Mouse (Mus musculus) left cerebral cortex, adult 18-20 months (tissue): ENCODE measurements at regions not wholly inside any gene's neighbourhood (a gene's known extent, or its start where the extent isn't known, plus 50 kb on each side); places are given as distances from the start of the nearest gene placed in this dataset.
A peak's percentile ranks its signal among the peaks of the same experiment; 100 is the strongest.

Source experiments
- DNase-seq, 2 experiments: peaks; one replicate each; pipeline ENCODE4 v3.0.0; 2021 to 2022; ENCODE audit warnings: low spot score in 2 of 2, mixed read lengths in 1 of 2

DNA sequence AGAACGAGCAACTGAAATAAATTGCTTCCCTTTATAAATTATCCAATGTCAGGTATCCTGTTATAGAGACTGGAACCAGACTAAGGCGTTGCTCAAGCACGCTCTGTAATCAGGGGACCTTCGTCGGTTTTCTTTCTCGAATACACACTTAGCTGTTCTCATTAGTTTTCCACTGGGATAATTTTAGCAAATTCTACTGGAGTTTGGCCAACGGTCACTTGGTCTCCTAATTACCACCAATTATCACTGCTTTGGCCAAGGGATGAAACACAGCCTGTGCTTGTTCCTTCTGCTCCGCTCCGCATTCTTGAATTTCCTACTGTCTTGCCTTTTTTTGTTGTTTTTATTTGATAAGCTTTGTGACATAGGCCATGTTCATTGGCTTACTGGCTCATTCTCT lies 191.1 kb upstream of the Topaz1 start:
- no peak for DNase-seq

DNA sequence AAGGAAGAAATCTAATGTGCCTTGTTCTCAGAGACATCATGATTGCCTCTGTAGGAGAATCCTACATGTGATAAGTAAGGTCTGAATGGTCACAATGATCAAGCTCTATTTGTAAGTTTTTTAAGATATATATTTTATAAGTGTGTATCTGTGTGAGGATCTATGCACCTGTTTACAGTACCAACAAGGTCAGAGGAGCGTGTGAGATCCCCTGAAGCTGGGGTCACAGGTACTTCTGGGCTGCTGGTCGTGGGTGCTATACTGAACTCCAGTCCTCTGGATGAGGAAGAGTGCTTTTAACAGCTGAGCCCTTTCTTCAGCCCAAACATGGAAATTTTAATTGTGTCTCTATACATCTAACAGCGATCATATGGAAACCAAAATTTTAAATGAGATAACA lies 181.1 kb upstream of the Topaz1 start:
- DNase-seq = peak in 1 of 2 experiments; percentile 0

DNA sequence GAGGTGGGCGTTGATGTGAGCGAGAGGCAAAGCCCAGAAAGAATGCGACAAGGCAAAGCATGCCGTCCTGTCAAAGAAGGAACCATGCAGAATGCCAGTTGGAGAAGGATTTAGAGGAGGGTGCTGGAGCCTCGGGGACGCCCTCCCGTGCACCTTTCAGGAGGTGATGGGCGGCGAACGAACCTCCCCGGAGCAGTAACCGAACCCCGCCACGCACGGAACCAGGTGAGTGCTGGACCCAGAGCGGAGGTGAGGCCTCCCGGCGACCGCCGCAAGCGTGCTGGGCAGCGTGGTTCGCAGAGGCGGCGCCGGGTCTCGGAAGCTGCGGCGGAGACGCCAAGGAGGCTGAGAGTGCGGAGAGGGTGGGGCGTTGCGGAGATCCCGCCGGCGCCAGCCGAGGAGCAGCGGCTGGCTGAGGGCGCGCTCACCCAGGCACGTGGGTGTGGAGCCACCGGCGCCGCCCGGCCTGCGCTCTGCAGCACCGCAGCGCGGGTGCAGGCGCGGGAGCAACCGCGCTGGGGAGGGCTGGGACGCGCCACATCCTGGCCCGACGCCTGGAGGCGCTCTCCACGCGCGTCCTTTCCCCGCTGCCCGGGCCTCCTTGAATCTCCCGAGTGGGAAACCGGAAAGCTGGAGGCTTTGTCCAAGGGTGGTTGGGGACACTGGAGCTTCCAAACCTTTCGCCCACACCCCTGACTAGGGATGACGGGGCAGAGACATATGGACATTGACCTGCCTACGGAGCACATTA lies 178.3 kb upstream of the Topaz1 start:
- peak; percentile 59 to 80 for DNase-seq

DNA sequence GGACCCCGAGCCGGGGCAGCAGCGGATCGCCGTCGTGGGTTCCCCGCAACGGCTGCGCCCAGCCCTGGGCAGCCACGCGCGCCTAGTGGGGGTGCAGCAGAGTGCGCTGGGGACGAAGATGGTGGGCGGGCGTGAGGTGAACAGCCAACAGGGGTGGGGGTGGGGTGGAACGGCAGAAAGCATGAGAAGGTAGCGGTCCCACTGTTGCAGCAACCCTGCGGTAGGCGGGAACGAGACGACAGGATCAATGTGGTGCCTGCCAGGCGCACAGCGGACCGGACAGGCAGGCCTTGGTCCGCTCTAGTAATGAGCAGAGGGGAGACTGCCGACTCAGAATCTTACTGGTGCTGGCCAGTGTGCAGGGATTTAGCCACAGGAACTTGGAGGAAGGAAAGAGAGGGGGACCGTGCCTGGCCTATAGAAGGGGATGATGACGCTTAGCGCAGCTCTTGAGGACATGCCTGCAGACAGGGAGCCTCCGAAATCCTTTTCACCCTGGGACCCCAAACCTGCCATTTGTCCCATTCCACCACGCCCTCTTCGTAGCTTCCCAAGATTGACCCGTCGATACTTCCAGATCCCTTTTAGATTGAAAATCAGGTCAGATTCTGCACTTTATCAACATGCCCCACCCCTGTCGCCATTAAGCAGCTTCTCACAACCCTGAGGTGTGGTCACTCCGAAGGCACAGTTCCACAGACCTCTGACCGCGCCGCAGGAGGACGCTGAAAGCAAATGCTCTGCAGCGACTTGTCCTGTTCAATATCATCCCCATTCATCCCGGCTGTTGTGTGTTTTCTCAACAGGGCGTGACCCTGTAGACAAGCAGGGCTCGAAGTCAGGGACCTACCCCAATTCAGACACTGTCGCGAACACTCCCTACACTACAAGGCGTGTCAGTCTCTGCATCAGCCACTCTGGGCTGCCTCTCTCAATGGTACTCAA lies 177.4 kb upstream of the Topaz1 start:
- DNase-seq = peak in 1 of 2 experiments; percentile 25

DNA sequence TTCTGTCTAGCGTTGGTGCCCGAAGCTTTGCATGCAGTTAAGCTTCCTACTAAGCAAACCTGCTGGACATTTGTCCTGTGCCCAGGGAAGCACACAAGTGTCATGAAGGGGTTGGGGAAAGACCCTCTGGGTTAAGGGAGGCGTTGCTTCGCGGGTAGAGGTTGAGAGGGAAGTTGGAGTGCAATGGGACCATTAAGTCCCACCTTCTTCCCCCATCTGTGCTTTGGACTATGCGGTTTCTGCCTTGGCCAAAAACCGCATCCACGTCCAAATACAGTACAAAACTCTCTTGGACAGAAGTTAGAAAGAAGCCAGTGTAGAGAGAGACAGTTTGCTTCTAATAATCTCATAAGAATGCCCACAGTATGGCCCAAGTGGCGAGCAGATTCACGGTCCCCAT lies 176.1 kb upstream of the Topaz1 start:
- no peak for DNase-seq

DNA sequence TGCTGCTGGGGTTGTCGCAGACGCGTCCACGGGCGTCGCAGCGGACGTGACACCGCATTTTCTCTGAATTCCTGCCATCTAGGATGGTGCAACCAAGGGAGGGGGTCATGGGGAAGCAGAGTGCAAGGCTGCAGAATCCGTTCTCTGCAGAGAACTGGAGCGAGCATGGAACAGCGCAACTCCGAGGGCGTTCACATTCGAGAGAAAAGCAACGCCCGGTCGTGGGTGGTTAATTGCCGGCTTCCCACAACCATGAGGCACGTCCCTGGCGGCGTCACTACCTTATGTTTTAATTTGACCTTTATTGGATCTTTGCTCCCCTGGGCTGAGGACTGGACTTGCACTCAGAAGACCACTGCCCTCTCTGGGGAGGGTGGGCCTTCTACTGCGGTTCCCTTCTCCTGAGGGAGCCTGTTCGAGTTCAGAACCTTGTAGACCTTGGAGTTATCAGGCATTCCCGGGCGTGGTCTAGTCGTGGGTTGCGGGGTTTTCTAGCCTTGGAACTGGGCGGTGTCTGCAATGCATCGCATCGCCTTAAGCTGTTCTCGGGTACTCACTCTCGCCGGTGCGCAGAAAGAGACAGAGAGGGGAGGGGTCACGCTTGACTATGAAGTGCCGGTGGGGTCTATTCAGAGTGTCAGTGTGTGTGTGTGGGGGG lies 175.6 kb upstream of the Topaz1 start:
- DNase-seq = peak in 1 of 2 experiments; percentile 32

DNA sequence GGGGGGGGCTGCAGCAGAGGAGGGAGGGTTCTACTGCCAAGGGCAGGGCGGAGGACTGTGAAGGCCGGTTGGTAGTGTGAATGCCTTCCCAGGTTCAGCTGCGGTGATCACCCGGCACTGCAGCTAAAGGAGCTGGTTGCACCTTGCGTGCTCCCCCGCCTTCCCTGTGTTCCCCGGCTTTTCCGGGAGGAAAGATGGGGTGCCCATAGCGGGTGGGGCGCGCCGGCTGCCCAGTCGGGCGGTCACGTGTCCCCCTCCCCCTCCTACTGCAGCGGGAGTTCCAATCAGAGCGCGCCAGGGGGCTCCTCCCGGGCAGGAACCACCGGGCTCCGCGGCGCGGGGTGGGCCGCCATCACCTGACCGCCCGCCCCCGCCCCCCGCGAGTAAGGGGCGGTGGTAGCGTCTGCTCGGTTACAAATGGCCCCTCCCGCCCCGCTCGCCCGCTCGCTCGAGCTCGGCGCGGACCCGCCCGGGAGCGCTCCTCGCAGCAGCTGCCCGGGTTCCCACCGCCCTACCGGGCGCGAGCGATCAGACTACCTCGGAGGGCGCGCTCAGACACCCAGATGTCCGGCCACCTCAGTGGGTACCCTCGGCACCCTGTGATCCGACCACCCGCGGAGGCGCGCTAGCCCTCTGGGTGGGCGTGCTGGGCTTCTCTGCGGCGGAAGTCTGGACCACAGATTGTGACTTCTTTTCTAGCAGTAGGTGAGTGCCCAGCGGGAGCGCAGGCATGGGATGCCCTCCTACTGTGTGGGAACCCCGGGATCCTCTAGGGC lies 174.9 kb upstream of the Topaz1 start:
- DNase-seq = peak; percentile 97

DNA sequence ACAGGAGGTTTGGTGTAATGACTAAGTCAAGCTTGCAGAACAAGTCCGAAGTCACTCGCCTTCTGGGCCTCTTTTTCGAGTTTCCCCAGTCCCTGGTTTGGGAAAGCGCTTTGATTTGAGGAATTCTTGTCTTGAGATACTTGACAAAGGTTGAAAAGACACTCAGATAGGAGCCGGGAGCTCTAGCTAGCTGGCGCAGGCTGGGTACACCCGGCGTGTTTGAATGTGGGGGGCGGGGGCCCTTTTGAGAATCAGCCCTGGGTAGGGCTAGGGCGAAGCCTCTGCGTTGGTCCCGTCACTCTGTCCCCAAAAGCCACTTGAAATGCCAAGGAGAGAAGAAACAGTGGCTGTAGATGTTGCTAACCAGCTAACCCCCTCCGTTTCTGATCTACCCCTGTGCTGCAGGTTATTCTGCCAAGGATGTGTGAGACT lies 174.3 kb upstream of the Topaz1 start:
- DNase-seq = peak in 1 of 2 experiments; percentile 54

DNA sequence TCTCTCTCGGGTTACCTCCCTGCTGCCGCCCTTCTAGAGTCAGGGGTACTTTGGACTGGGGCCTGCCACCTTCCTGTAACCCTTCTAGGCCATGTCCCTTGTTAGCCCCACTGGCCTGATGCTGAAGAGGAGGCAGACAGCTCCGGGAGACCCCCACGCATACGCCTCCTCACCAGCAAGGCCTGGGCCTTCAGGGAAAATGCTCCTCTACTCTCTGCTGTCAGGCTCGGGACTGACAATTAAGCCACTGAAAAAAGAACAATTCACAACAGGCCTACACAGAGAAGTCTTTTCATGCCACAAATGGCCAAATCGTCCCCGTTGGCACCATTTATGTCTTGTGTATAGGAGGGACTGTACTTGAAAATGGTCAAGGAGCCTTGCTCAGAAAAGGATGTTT lies 161.9 kb upstream of the Topaz1 start:
- DNase-seq = no peak

DNA sequence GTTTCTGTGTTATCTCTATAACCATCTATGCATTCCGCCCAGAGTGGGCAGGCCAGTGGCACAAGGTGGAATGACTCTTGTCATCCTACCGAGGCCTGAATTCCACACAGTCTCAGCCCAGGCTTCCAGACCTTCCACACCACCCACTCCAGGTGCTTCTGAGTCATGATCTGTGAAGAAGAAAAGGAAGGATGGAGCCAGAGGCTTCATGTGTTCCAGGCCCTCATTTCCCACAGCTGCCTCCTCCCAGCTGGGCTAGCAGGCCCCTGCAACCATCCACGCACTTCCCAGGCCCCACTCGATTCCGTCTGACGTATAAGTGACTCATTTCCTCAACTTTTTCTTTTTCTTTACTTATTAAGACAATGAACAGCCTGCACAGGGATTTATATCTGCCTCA lies 160.7 kb upstream of the Topaz1 start:
- no peak for DNase-seq

DNA sequence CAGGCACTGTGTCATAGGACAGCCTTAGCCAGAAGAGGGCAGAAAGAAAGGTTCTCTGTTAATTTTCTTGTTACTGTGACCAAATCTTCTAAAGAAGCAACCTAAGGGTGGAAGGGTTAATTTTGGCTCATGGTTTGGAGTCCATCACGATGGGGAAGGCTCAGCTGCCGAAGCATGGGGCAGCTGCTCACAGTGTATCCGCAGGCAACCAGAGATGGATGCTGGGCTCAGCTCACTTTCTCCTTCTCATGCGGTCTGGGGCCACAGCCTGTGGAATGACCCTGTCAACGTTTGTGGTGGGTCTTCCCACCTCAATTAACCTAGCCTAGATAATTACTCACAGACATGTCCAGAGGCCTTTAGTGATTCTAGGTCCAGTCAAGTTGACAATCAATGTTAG lies 160.2 kb upstream of the Topaz1 start:
- DNase-seq = no peak

DNA sequence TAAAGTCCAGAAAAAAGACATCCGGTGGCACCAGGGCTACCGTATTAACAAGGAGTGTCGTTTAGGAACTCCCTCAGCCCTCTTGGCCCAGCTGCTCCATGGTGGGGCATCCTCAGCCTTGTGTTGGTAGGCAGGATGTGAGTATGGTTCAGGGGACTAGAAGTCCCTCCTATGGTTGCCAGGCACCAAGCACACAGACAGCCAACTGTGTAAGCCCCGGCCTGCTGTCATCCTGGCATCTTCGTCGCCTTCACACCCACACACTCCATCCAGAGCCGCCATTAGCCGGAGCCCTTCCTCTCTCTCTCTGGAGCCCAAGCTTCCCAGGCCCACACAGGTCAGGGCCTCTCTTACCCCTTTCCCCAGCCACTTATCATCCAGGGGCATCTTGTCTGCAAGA lies 158.9 kb upstream of the Topaz1 start:
- DNase-seq = no peak

DNA sequence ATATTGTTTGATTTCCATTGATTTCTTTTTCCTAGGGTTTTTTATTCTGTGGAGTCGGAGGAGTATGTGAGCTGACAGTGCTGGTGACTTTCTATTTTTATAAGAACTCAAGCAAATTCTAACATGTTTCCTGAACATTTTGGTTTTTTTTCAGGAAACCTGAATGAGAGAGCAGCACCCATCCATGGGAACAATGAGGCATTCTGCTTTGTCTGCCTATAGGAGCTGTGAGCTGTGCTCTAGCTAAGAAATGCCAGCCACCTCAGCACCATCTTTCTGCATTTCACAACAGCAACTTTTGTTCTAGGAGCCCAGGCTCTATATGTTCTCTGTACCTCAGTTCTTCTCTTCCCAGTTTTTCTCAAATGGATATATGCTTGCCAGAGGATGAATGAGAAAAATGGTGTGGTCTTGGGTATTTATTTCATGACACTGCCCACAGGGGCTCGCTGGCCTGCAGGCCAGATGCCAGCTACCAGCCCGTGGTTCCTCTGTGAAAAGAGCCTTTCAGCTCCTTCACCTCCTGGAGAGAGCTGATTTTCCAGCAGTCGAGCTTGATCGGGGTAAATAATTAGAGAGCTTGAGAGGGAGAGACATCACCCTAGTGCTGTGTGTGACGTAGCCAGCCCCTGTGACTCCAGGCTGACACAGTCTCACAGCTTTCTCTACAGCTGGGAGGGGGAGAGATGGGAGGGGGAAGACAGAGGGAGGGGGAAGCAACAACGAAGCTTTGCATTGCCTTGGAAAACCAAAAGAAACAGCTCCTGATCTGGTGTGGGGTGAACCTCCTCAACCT lies 154.1 kb upstream of the Topaz1 start:
- DNase-seq = no peak

DNA sequence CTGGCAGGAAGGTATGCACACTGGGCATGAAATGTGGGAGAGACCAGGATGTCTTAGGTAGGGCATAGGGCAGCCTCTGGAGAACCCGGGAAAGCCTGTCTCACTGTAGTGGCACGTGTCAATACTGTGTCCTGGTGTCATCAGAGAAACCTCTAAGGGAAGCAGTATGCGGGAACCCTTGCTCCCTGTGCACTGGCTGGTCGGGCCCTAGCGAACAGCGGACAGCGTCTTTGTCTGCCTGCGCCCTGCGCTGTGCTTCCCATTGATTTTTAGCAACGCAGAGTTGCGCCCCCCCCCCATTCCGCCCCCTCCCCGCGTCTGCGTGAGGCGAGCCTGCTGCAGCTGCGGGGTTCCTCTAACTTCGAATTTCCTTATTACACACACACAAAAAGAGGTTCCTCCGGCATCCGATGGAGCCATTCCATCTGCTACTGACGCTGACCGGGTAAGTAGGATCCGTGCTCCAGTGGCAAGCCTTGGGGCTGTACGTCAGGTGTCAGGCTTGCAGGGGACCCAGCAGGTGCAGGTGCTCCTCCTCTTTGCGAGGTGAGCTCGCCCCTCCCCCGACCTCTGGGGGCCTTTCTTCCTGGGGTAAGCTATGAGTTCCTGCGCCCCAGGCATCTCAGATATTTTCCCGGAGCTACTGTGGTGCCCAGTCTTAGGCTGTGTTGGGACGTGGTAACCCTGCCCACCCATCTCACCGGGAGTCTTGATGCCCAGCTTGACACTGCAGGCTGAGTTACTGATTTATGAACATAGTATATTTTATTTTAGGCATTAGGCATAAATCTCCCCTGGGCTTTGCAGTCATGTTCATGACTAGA lies 151.8 kb upstream of the Topaz1 start:
- DNase-seq = no peak

DNA sequence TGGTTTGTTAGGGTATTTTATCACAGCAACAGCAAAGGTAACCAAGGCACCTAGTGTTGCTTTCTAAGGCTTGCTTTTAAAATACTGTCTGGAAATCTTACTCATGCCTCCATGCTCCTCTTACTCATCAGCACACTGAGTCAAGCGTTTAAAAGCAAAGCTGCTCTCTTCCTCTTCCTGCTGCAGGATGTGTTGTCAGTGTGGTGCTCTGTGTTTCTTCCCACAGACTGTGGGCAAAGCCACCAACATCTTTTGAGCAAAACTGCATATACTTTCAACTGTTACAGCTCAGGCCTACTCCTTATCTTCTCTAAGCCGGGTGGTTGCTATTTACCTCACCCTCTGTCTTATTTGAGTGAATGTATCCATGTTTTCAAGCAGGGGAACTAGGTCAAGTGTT lies 144.0 kb upstream of the Topaz1 start:
- DNase-seq = peak in 1 of 2 experiments; percentile 38

DNA sequence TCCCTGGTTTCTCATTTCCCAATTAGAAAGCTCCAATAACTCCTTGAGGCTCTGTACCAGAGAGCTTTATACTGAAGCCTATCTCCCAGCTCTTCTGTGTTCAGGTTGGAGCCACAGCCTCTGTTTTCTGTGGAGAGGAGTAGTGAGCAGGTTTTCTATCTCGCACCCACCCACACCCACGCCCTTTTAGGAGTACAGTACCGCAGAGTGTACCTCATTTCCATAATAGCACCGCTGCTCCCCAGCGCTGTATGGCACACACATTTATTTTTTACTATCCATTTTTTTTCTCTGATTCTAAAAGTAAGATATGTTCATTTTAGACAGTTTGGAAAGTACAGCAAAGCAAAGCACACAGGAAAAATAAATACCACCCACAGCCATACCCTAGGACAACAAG lies 137.5 kb upstream of the Topaz1 start:
- DNase-seq = peak; percentile 65 to 76

DNA sequence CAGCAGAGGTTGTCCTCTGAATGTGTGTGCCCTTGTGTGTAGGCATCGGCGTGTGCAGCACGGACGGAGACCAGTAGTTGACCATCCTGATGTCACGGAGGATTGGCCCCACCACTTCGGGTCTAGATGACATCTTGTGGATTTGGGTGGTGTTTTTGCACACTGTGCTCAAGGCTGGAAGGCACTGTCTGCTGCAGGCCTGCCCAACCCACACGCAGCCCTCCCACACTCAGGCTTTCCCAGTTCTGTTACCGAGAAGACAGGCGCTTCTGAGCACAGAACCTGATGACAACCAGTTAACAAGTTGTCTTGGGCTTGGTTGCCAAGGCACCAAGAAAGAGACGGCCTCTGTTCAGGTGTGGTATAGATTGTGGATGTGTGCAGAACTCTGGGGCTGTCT lies 136.2 kb upstream of the Topaz1 start:
- peak; percentile 64 to 85 for DNase-seq

DNA sequence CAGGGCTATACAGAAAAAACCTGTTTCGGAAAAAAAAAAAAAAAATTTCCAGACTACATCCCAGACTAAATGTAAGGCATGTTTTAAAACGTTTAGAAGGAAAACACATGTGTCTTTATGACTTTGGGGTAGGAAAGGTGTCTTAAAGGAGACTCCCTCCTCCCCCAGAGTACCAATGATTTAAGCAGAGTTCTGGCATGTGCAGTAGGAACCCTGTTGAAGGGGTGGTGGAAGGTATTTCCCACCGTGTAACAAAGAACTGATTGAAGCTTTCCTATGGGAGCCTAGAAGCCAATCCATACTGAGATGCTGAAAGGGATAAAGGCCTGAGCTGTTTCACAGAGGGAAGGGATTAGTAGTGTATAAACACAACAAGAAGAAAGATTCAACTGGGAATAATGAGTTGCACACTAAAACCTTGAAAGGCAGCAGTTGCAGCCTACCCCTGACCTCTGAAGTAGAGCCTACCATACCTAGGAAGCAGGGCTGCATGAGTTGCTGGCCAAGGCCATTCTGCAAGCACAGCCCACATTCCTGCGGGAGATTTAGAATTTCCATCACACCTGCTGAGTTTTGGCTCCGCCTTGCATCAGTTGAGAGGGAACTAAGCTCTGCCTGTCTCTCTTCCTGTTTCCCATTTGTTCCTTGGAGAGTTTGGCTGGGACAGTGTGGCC lies 132.4 kb upstream of the Topaz1 start:
- no peak for DNase-seq

DNA sequence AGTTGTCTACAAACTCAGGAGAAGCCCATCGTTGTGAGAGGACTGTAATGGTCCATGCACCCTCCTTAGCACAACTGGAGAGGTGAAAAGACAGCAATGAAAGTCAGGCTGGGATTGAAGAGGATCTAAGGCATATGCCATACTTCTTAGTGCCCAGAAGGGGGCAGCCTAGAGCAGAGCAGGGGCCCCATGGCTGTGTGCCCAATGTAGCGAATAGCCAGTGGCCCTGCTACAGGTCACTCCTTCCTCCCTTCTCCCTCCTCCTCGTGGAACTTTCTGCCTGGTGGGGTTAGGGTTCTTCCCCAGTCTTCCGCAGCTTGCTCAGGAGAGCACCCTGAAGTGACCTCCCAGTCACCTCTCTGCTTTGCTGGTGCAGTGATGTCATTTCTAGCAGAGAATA lies 131.8 kb upstream of the Topaz1 start:
- DNase-seq = no peak
